Mouse (Mus musculus) MEL (cell line): ENCODE data around the gene Arhgap24. TPM values are rescaled to one million over a fixed set of nuclear protein-coding genes. Genes with fewer than 3 reads are reported as not detected.

Experiments
- DNase-seq: peaks from one replicate; pipeline ENCODE4 v3.0.0; 2011; ENCODE audit warnings: low read depth, low spot score
- H3K27ac ChIP-seq: 2 replicates; pipeline ENCODE4 v1.5.1; 2012; ENCODE audit warnings: low read depth, mild to moderate bottlenecking, control low read depth, low read length, moderate library complexity; ENCODE audit not compliant: control insufficient read depth
- H3K27me3 ChIP-seq, 2 experiments: fragments of 150-350 bp in 1 of 2; sonication (generic) in 1 of 2; 2 replicates each; pipeline ENCODE4 v1.6.1; 2012; ENCODE audit warnings: low read length in 2 of 2, mild to moderate bottlenecking in 2 of 2, improper control_type of control experiment in 1 of 2, moderate library complexity in 1 of 2; ENCODE audit not compliant: insufficient read depth in 2 of 2, control insufficient read depth in 1 of 2
- H3K36me3 ChIP-seq, 2 experiments: 2 replicates each; pipeline ENCODE4 v1.6.1; 2012 to 2014; ENCODE audit warnings: low read length in 2 of 2, improper control_type of control experiment in 1 of 2, inconsistent platforms in 1 of 2, mild to moderate bottlenecking in 1 of 2; ENCODE audit not compliant: insufficient read depth in 2 of 2, control insufficient read depth in 1 of 2
- H3K4me1 ChIP-seq, 2 experiments: fragments of 150-350 bp in 1 of 2; sonication (generic) in 1 of 2; 2 replicates each; pipeline ENCODE4 v1.6.1; 2012; ENCODE audit warnings: low read length in 2 of 2, improper control_type of control experiment in 1 of 2, mild to moderate bottlenecking in 1 of 2; ENCODE audit not compliant: insufficient read depth in 2 of 2, control insufficient read depth in 1 of 2
- H3K4me3 ChIP-seq, 2 experiments: fragments of 150-350 bp in 1 of 2; sonication (generic) in 1 of 2; 2 replicates each; pipeline ENCODE4 v1.5.1; 2012; ENCODE audit warnings: low read depth in 2 of 2, low read length in 2 of 2, mild to moderate bottlenecking in 2 of 2, moderate library complexity in 2 of 2, control low read depth in 1 of 2, improper control_type of control experiment in 1 of 2; ENCODE audit not compliant: control insufficient read depth in 1 of 2, insufficient read depth in 1 of 2
- H3K79me2 ChIP-seq: 2 replicates; pipeline ENCODE4 v1.6.1; 2012; ENCODE audit warnings: mild to moderate bottlenecking, low read length, moderate library complexity; ENCODE audit not compliant: control insufficient read depth, poor library complexity, insufficient read depth
- H3K9ac ChIP-seq: 2 replicates; pipeline ENCODE4 v1.6.1; 2012; ENCODE audit warnings: low read depth, mild to moderate bottlenecking, control low read depth, low read length, moderate library complexity; ENCODE audit not compliant: control insufficient read depth, poor library complexity, severe bottlenecking
- H3K9me3 ChIP-seq: fragments of 150-350 bp; sonication (generic); replicated peaks from 2 replicates; pipeline ENCODE4 v1.6.1; 2012; ENCODE audit warnings: mild to moderate bottlenecking, low read length, improper control_type of control experiment, moderate library complexity; ENCODE audit not compliant: insufficient read depth
- GABPA ChIP-seq: IDR thresholded peaks from 2 replicates; pipeline ENCODE4 v1.6.1; 2012; ENCODE audit warnings: low read depth, mild to moderate bottlenecking, inconsistent platforms, low read length, improper control_type of control experiment, moderate library complexity
- GATA1 ChIP-seq: IDR thresholded peaks from 2 replicates; pipeline ENCODE4 v1.6.1; 2011; ENCODE audit warnings: low read depth, low read length, improper control_type of control experiment
- MAFK ChIP-seq: IDR thresholded peaks from 2 replicates; pipeline ENCODE4 v1.6.1; 2011; ENCODE audit warnings: low read depth, mild to moderate bottlenecking, low read length, improper control_type of control experiment, borderline replicate concordance
- MEF2A ChIP-seq: IDR thresholded peaks from 2 replicates; pipeline ENCODE4 v1.6.1; 2014; ENCODE audit warnings: low read depth, mild to moderate bottlenecking, inconsistent platforms, low read length, improper control_type of control experiment; ENCODE audit not compliant: poor library complexity, insufficient replicate concordance, severe bottlenecking; ENCODE audit errors: extremely low read depth
- MXI1 ChIP-seq: IDR thresholded peaks from 2 replicates; pipeline ENCODE4 v1.6.1; 2011; ENCODE audit warnings: mild to moderate bottlenecking, low read depth, low read length, improper control_type of control experiment
- RCOR1 ChIP-seq: IDR thresholded peaks from 2 replicates; pipeline ENCODE4 v1.6.1; 2012; ENCODE audit warnings: low read depth, mild to moderate bottlenecking, inconsistent platforms, low read length, improper control_type of control experiment
- TBP ChIP-seq: IDR thresholded peaks from 2 replicates; pipeline ENCODE4 v1.8.0; 2011; ENCODE audit warnings: low read depth, low read length, improper control_type of control experiment
- USF2 ChIP-seq, 2 experiments: IDR thresholded peaks; 2 replicates each; pipeline ENCODE4 v1.6.1; 2011 to 2012; ENCODE audit warnings: improper control_type of control experiment in 2 of 2, low read length in 2 of 2, borderline replicate concordance in 1 of 2, inconsistent platforms in 1 of 2, low read depth in 1 of 2, mild to moderate bottlenecking in 1 of 2; ENCODE audit not compliant: insufficient read depth in 1 of 2
- ZC3H11A ChIP-seq: IDR thresholded peaks from 2 replicates; pipeline ENCODE4 v1.6.1; 2012; ENCODE audit warnings: low read depth, mild to moderate bottlenecking, inconsistent platforms, low read length, improper control_type of control experiment
- ZKSCAN1 ChIP-seq: IDR thresholded peaks from 2 replicates; pipeline ENCODE4 v1.6.1; 2012; ENCODE audit warnings: low read depth, mild to moderate bottlenecking, inconsistent platforms, low read length, improper control_type of control experiment, moderate library complexity
- ZNF384 ChIP-seq: IDR thresholded peaks from 2 replicates; pipeline ENCODE4 v1.6.1; 2012; ENCODE audit warnings: low read depth, mild to moderate bottlenecking, inconsistent platforms, low read length, improper control_type of control experiment
- polyA plus RNA-seq, 2 experiments: library from polyadenylated mRNA; stranded (reverse) in 1 of 2; unstranded in 1 of 2; fragments of >175 nt in 1 of 2; fragments of >200 nt in 1 of 2; gene quantifications; 2 replicates each; pipeline versions ENCODE4 v1.2.1 to v1.2.4; 2012; ENCODE audit warnings: low replicate concordance in 2 of 2, low read depth in 1 of 2; ENCODE audit not compliant: insufficient read length in 2 of 2, insufficient read depth in 1 of 2, missing spikeins in 1 of 2
- total RNA-seq: library from RNA; depleted of rRNA; stranded (reverse); fragments of 300-350 nt; gene quantifications from 2 replicates; pipeline ENCODE4 v1.2.3, GENCODE M21; 2012

The Arhgap24 gene
- total and polyA plus RNA-seq, 3 experiments = not detected

DNA sequence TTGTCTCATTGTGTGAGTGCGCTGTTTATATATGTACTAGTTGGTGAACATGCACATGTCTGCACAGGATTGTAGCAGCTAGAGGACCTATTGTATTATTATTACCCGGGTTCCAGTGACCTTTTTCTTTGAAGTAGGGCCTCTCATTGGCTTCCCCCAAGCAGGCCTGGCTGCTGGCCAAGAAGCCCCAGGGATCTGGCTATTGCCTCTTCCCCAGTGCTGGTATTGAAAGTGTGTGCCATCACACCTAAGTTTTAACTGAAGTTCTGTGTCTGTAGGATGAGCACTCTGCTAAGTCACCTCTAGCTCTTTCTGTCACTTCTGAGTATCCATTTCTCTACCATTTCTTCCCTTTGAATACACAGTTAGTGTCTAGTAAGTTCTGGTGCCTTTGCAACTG, 28.2 kb downstream of the Arhgap24 start:
- Histone ChIP-seq H3K79me2 (no peaks in the 10 kb centered on the region), H3K9ac (no peak overlapping the region), H3K4me3 (no peak overlapping the region), H3K9me3 (no peaks in the 10 kb centered on the region), H3K27ac (no peak overlapping the region), H3K4me1 (no peaks in the 10 kb centered on the region), H3K27me3 (no peaks in the 10 kb centered on the region), H3K36me3 (no peaks in the 10 kb centered on the region)
- no peak for TF ChIP-seq USF2 (IDR thresholded peaks at IDR 0.05; ENCODE audit: borderline replicate concordance in 1 of 2, insufficient read depth in 1 of 2, low read depth in 1 of 2, low read length in 2 of 2)
- no peak for TF ChIP-seq GATA1
- TF ChIP-seq MEF2A = no peak
- TF ChIP-seq MXI1 = no peak
- DNase-seq = no peak

DNA sequence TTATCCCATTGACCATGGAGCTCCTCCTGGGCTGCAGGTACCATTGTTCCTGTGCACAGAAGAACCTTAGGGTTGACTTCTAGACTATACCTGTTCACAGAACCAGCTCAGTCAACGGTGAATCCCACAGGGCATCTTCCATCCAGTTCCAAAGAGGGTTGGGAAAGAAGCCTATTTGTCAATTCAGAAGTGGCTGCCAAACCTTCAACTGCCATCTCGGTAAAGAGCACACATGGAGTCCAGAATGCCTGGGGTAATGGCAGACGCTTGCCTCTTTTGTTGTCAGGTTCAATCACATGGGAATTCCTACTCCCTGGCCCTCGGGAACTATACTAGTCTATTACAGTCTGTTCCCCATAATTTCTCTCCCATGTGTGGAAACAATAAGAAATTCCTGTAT, 30.5 kb downstream of the Arhgap24 start:
- DNase-seq = no peak
- Histone ChIP-seq H3K27me3 (no peaks in the 10 kb centered on the region), H3K36me3 (no peaks in the 10 kb centered on the region), H3K9me3 (no peaks in the 10 kb centered on the region), H3K4me1 (no peaks in the 10 kb centered on the region), H3K9ac (no peak overlapping the region), H3K27ac (no peak overlapping the region), H3K79me2 (no peaks in the 10 kb centered on the region), H3K4me3 (no peak overlapping the region)
- TF ChIP-seq GABPA (no peak), ZC3H11A (no peak), TBP (no peak), ZNF384 (no peak), RCOR1 (no peak)
- TF ChIP-seq, all 39 proteins: peak for 0

DNA sequence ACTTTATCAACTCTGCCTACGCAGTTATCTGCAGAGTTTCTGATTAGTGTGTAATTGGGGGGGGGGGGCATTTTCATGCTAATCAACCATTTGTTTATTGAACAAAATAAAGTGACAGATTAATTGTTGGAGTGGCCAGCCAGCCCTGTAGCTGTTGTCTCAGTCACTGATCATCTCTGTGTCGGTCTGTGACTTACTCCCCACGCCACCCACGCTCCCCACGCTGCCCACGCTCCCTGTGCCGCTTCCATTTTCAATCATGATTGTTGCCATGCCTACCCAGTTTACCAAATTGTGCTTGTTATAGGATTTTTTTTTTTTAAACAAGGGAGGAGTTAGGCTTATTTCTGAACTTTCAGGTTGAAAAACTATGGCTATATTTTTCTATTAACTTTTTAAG, 34.3 kb downstream of the Arhgap24 start:
- no peak overlapping the region for H3K27ac ChIP-seq
- no peak overlapping the region for H3K4me3 ChIP-seq
- H3K4me1 ChIP-seq = no peaks in the 10 kb centered on the region
- no peak for DNase-seq
- no peaks in the 10 kb centered on the region for H3K9me3 ChIP-seq
- H3K9ac ChIP-seq = no peak overlapping the region
- no peak for TF ChIP-seq MAFK
- no peak for TF ChIP-seq ZKSCAN1
- H3K79me2 ChIP-seq = no peaks in the 10 kb centered on the region
- no peaks in the 10 kb centered on the region for H3K27me3 ChIP-seq
- no peaks in the 10 kb centered on the region for H3K36me3 ChIP-seq
